Mouse (Mus musculus) E14TG2a.4 (cell line): ENCODE results near the gene Gm28374.

ENCODE experiments used
- CTCF ChIP-seq: conservative IDR thresholded peaks from 2 replicates; pipeline ENCODE4 v1.5.1; 2014; ENCODE audit warnings: low read length
- POU5F1 ChIP-seq: IDR thresholded peaks from 2 replicates; pipeline ENCODE4 v1.6.1; 2014; ENCODE audit warnings: low read length, borderline replicate concordance

DNA sequence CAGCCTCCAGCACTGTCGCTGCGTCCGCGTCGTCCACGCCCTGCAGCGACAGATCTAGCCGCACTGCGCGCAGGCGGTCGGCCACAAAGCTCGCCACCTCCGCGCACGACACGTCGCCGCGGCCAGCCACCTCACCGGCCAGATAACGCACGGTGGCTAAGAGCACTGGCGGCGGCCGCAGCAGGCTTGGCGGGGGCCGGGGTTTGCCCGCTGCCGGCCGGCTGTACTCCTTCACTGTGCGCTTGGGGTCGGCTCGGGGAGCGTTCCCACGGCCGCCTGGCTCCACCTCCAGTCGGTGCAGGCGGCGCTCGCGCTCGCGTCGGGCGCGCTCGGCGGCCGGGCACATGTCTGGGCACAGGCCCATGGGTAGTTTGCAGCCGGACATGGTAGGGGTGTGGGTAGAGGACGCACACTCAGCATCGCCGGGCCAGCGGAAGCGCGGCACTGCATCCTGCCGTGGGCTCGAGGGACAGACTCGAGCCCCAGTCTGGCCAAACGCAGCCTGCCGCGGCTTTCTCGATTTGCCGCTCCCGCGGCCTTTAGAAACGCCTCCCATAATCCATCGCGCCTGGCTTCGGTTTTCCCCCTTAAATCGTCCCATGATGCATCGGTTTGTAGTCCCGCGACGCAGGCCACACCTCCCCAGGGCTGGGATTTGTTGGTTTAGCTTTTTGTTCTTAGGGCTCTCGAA is 36.1 kb upstream of the Gm28374 start, which contains the start of gene Sac3d1:
- TF ChIP-seq CTCF (no peak), POU5F1 (no peak)
